Comparison of ENCODE assay signal across 8 mouse cellular contexts in genomic region chr6:145115476-145116097, GRCm38 (mm10). TPM values are rescaled to one million over a fixed set of nuclear protein-coding genes. Genes with fewer than 3 reads are reported as not detected.
DNase-seq lines count a peak whose midpoint lies in the region; ATAC-seq and TF ChIP-seq lines count a peak whose summit lies in the region.

Gene Lrmp (plus strand): TSS chr6:145115653.

- no peak for TF ChIP-seq EP300 in stomach, postnatal 0 days (optimal IDR thresholded peaks at IDR 0.05)

- no peak within 1 kb of the TSS for H3K4me3 ChIP-seq in neural tube, embryonic 11.5 days (ENCODE audit: low read depth, low read length)
- no peak within 1 kb of the TSS for H3K4me3 ChIP-seq in forebrain, embryonic 13.5 days
- H3K4me3 ChIP-seq in liver, embryonic 16.5 days (ENCODE audit: low read depth, low read length), result no peak within 1 kb of the TSS
- no peak within 1 kb of the TSS for H3K4me3 ChIP-seq in stomach, postnatal 0 days (ENCODE audit: low read depth, low read length)
- H3K4me3 ChIP-seq in kidney, adult 2 months (ENCODE audit: insufficient read depth, low read depth, low read length), result no peak within 1 kb of the TSS

- H3K9ac ChIP-seq in neural tube, embryonic 11.5 days (ENCODE audit: low read length), result peak within 1 kb of the TSS; percentile 20
- H3K9ac ChIP-seq in forebrain, embryonic 13.5 days, result peak within 1 kb of the TSS; percentile 46; the same call in 1 of the 2 replicates
- peak within 1 kb of the TSS; percentile 24; the same call in 1 of the 2 replicates for H3K9ac ChIP-seq in liver, embryonic 16.5 days (ENCODE audit: low read depth, low read length)
- H3K9ac ChIP-seq in stomach, postnatal 0 days (ENCODE audit: low read length), result no peak within 1 kb of the TSS

- peak; percentile 25; the same call in 1 of the 2 replicates for TF ChIP-seq CTCF in stomach, postnatal 0 days (IDR thresholded peaks at IDR 0.05; ENCODE audit: low read depth)
- no peak for TF ChIP-seq CTCF in kidney, adult 2 months (conservative IDR thresholded peaks at IDR 0.05; ENCODE audit: insufficient read depth, insufficient read length, low read depth, low read length)

- H3K9me3 ChIP-seq in neural tube, embryonic 11.5 days (ENCODE audit: control insufficient read depth, low read length), result no peaks in the 10 kb centered on the region
- H3K9me3 ChIP-seq in forebrain, embryonic 13.5 days (replicated peaks), result no peaks in the 10 kb centered on the region
- H3K9me3 ChIP-seq in liver, embryonic 16.5 days (replicated peaks; ENCODE audit: control insufficient read depth, low read length), result no peaks in the 10 kb centered on the region
- H3K9me3 ChIP-seq in stomach, postnatal 0 days (ENCODE audit: control insufficient read depth, low read length), result no peaks in the 10 kb centered on the region

- no peaks in the 10 kb centered on the region for H3K27me3 ChIP-seq in neural tube, embryonic 11.5 days (ENCODE audit: control insufficient read depth, insufficient read depth, low read length)
- H3K27me3 ChIP-seq in forebrain, embryonic 13.5 days, result no peaks in the 10 kb centered on the region
- H3K27me3 ChIP-seq in liver, embryonic 16.5 days (ENCODE audit: control insufficient read depth, insufficient read depth, low read depth, low read length), result no peaks in the 10 kb centered on the region
- H3K27me3 ChIP-seq in stomach, postnatal 0 days (ENCODE audit: control insufficient read depth, insufficient read depth, low read length), result no peaks in the 10 kb centered on the region
- no peaks in the 10 kb centered on the region for H3K27me3 ChIP-seq in kidney, adult 2 months (replicated peaks; ENCODE audit: control insufficient read depth, insufficient read depth, low read length)

- 78% methylated on average over 6 of the region's 6 CpGs for WGBS in neural tube, embryonic 11.5 days
- WGBS in forebrain, embryonic 13.5 days, result 57% methylated on average over 6 of the region's 6 CpGs
- WGBS in liver, embryonic 16.5 days (ENCODE audit: insufficient replicate concordance), result 34% methylated on average over 6 of the region's 6 CpGs
- 73% methylated on average over 6 of the region's 6 CpGs for WGBS in stomach, postnatal 0 days
- 80% methylated on average over 6 of the region's 6 CpGs for WGBS in kidney, adult 2 months

- H3K27ac ChIP-seq in neural tube, embryonic 11.5 days (ENCODE audit: low read depth, low read length), result peak within 1 kb of the TSS; percentile 2; the same call in 1 of the 2 replicates
- peak within 1 kb of the TSS; percentile 79 for H3K27ac ChIP-seq in forebrain, embryonic 13.5 days
- H3K27ac ChIP-seq in liver, embryonic 16.5 days (ENCODE audit: low read length), result 0 out of 2 replicates have a peak within 1 kb of the TSS, but pooled peaks have one; percentile 46
- H3K27ac ChIP-seq in stomach, postnatal 0 days (replicated peaks), result 0 out of 2 replicates have a peak within 1 kb of the TSS, but pooled peaks have one; percentile 8
- no peak within 1 kb of the TSS for H3K27ac ChIP-seq in kidney, adult 2 months (ENCODE audit: insufficient read depth, low read depth, low read length)

- no peak for DNase-seq in neural tube, embryonic 11.5 days (ENCODE audit: low spot score)
- DNase-seq in neural tube, embryonic 10.5 days (ENCODE audit: extremely low spot score, low spot score), result no peak
- DNase-seq in stomach, postnatal 0 days (ENCODE audit: low spot score), result no peak
- no peak for DNase-seq in urinary bladder, adult 18-20 months (ENCODE audit: low spot score in 2 of 2)
- no peak for DNase-seq in layer of hippocampus, adult 18-20 months (ENCODE audit: low spot score in 2 of 2)
- no peak for DNase-seq in kidney, adult 2 months

- ATAC-seq in neural tube, embryonic 11.5 days (ENCODE audit: insufficient read depth, low FRiP score, low TSS enrichment), result no peak; the same call in 1 of the 2 replicates
- ATAC-seq in forebrain, embryonic 13.5 days, result no peak
- ATAC-seq in liver, embryonic 16.5 days (ENCODE audit: low read depth), result peak; percentile 51; the same call in 1 of the 2 replicates
- no peak for ATAC-seq in stomach, postnatal 0 days (ENCODE audit: low FRiP score, low TSS enrichment)

- TF ChIP-seq POLR2A in kidney, adult 2 months (IDR thresholded peaks at IDR 0.05; ENCODE audit: low read depth, low read length), result no peak

- no peaks in the 10 kb centered on the region for H3K36me3 ChIP-seq in neural tube, embryonic 11.5 days (ENCODE audit: control insufficient read depth, insufficient read depth, low read length)
- no peaks in the 10 kb centered on the region for H3K36me3 ChIP-seq in forebrain, embryonic 13.5 days (ENCODE audit: poor library complexity, severe bottlenecking)
- H3K36me3 ChIP-seq in liver, embryonic 16.5 days (ENCODE audit: control insufficient read depth, insufficient read depth), result no peaks in the 10 kb centered on the region
- no peaks in the 10 kb centered on the region for H3K36me3 ChIP-seq in stomach, postnatal 0 days (ENCODE audit: control insufficient read depth, insufficient read depth, low read length)
- H3K36me3 ChIP-seq in kidney, adult 2 months (ENCODE audit: control insufficient read depth, insufficient read depth, low read length), result no peaks in the 10 kb centered on the region

- peaks cover 5% of the 10 kb centered on the region; the same call in 1 of the 2 replicates for H3K4me1 ChIP-seq in neural tube, embryonic 11.5 days (ENCODE audit: control insufficient read depth, insufficient read depth, low read length)
- H3K4me1 ChIP-seq in forebrain, embryonic 13.5 days, result peaks cover 12% of the 10 kb centered on the region
- H3K4me1 ChIP-seq in liver, embryonic 16.5 days (ENCODE audit: control insufficient read depth, low read depth, low read length), result peaks cover 10% of the 10 kb centered on the region
- no peaks in the 10 kb centered on the region; the same call in 1 of the 2 replicates for H3K4me1 ChIP-seq in stomach, postnatal 0 days (replicated peaks; ENCODE audit: control insufficient read depth, insufficient read depth)
- H3K4me1 ChIP-seq in kidney, adult 2 months (ENCODE audit: control insufficient read depth, insufficient read depth, low read length), result no peaks in the 10 kb centered on the region

- no peak within 1 kb of the TSS for H3K4me2 ChIP-seq in neural tube, embryonic 11.5 days (ENCODE audit: low read depth)
- peak within 1 kb of the TSS; percentile 20; the same call in 1 of the 2 replicates for H3K4me2 ChIP-seq in forebrain, embryonic 13.5 days
- H3K4me2 ChIP-seq in liver, embryonic 16.5 days (ENCODE audit: low read depth, low read length), result peak within 1 kb of the TSS; percentile 20; the same call in 1 of the 2 replicates
- no peak within 1 kb of the TSS for H3K4me2 ChIP-seq in stomach, postnatal 0 days (replicated peaks; ENCODE audit: low read depth)

RNA-seq across cellular contexts. Expression of gene Lrmp, which starts in this region (rescaled TPM):
- polyA plus RNA-seq in neural tube, embryonic 11.5 days (2014; fragmentation: Nextera tagmentation; extraction: Ambion mirVana), result 2.8 and 3.5 TPM in 2 replicates
- 0.39 and 0.92 TPM in 2 replicates for polyA plus RNA-seq in forebrain, embryonic 13.5 days (2015; fragmentation: Nextera tagmentation; extraction: Ambion mirVana)
- 16.1 and 17.5 TPM in 2 replicates for polyA plus RNA-seq in liver, embryonic 16.5 days (2015; fragmentation: Nextera tagmentation; extraction: Ambion mirVana)
- 15.2 and 17.6 TPM in 2 replicates for polyA plus RNA-seq in stomach, postnatal 0 days (2015; fragmentation: Nextera tagmentation; extraction: Ambion mirVana)
- 1 to 10 TPM; 3.5 to 4.5 TPM for total RNA-seq in layer of hippocampus, adult 18-20 months (2021)
- 2.8 and 6.4 TPM in 2 replicates for polyA plus RNA-seq in kidney, adult 2 months (2012; rRNA removed)

Comparison
In these comparisons a context has a peak if more than half of its experiments do, and no peak if none do; other contexts are left out.
1. H3K4me2 ChIP-seq: peak in forebrain, embryonic 13.5 days (single experiment) and liver, embryonic 16.5 days (single experiment); none in neural tube, embryonic 11.5 days (single experiment) and stomach, postnatal 0 days (single experiment).